Mouse (Mus musculus) hindbrain, postnatal 0 days (tissue): ENCODE data around the gene Haghl. TPM values are rescaled to one million over a fixed set of nuclear protein-coding genes. Genes with fewer than 3 reads are reported as not detected.
A peak's percentile ranks its signal among the peaks of the same experiment; 100 is the strongest.

ENCODE experiments used
- ATAC-seq: fragments of 200-750 bp; cut with Nextera tagmentation; 2 replicates; pipeline ENCODE4 v1.8.0; 2017; ENCODE audit warnings: mild to moderate bottlenecking, moderate TSS enrichment, moderate library complexity
- DNase-seq: peaks from one replicate; pipeline ENCODE4 v3.0.0-alpha.2; 2015; ENCODE audit warnings: low spot score
- H3K27ac ChIP-seq: fragments of 300-500 bp; sonication (generic); 2 replicates; pipeline ENCODE4 v1.5.1; 2014; ENCODE audit warnings: mild to moderate bottlenecking
- H3K27me3 ChIP-seq: fragments of 300-500 bp; sonication (generic); 2 replicates; pipeline ENCODE4 v1.6.1; 2014; ENCODE audit warnings: low read length, mixed read lengths; ENCODE audit not compliant: insufficient read depth
- H3K36me3 ChIP-seq: fragments of 300-500 bp; sonication (generic); 2 replicates; pipeline ENCODE4 v1.6.1; 2014; ENCODE audit warnings: low read length, mixed read lengths; ENCODE audit not compliant: insufficient read depth
- H3K4me1 ChIP-seq: fragments of 300-500 bp; sonication (generic); 2 replicates; pipeline ENCODE4 v1.6.1; 2014; ENCODE audit warnings: antibody characterized with exemption, low read length, mixed read lengths; ENCODE audit not compliant: insufficient read depth
- H3K4me2 ChIP-seq: fragments of 300-500 bp; sonication (generic); 2 replicates; pipeline ENCODE4 v1.6.1; 2014; ENCODE audit warnings: low read depth, mild to moderate bottlenecking, low read length, moderate library complexity, mixed read lengths
- H3K4me3 ChIP-seq: fragments of 300-500 bp; sonication (generic); 2 replicates; pipeline ENCODE4 v1.5.1; 2014; ENCODE audit warnings: low read length
- H3K9ac ChIP-seq: fragments of 300-500 bp; sonication (generic); replicated peaks from 2 replicates; pipeline ENCODE4 v1.6.1; 2014; ENCODE audit warnings: mild to moderate bottlenecking, low read length, moderate library complexity, mixed read lengths
- H3K9me3 ChIP-seq: fragments of 300-500 bp; sonication (generic); 2 replicates; pipeline ENCODE4 v1.6.1; 2016; ENCODE audit warnings: low read length, mixed read lengths
- CTCF ChIP-seq: IDR thresholded peaks from 2 replicates; pipeline ENCODE4 v1.5.1; 2016; ENCODE audit warnings: antibody characterized with exemption, control low read depth, low read depth
- WGBS: fragments of 180-500 bp; shearing (Covaris S2); extraction: QIAGEN DNeasy Blood & Tissue Kit; methylation state at CpG from one replicate; pipeline ENCODE4 v1.1.7; 2014; 5-methylcytosine and 5-hydroxymethylcytosine counted together
- polyA plus RNA-seq: library from polyadenylated mRNA; unstranded; fragments of >200 nt; fragmentation: Nextera tagmentation; extraction: Ambion mirVana; gene quantifications from 2 replicates; pipeline ENCODE4 v1.2.1, GENCODE M21; 2015
- total RNA-seq: library from RNA; depleted of rRNA; stranded (reverse); fragments of >200 nt; gene quantifications from 2 replicates; pipeline ENCODE4 v1.2.3, GENCODE M21; 2014; rRNA removed

Gene Haghl
- 159 and 171 TPM in 2 replicates for total RNA-seq
- polyA plus RNA-seq = 219 and 225 TPM in 2 replicates

GRCm38 (mm10) chr17:25785281-25785745 lies at the start of gene Haghl:
TSS of gene Haghl (minus strand) at chr17:25785673.
- Histone ChIP-seq H3K36me3 (peaks cover 25% of the 10 kb centered on the region), H3K4me2 (peak within 1 kb of the TSS; percentile 91), H3K27me3 (no peaks in the 10 kb centered on the region), H3K4me3 (peak within 1 kb of the TSS; percentile 71), H3K27ac (peak within 1 kb of the TSS; percentile 87), H3K9me3 (no peaks in the 10 kb centered on the region), H3K4me1 (peaks cover 9% of the 10 kb centered on the region), H3K9ac (peak within 1 kb of the TSS; percentile 78)
- WGBS = under 1% methylated on average over 23 of the region's 23 CpGs
- DNase-seq (peak; percentile 99), ATAC-seq (peak; percentile 87)
- peak; percentile 8; the same call in 1 of the 2 replicates for TF ChIP-seq CTCF

GRCm38 (mm10) chr17:25834595-25835222 lies 49.2 kb upstream of the Haghl start:
- H3K27ac ChIP-seq = 0 out of 2 replicates have a peak overlapping the region, but pooled peaks have one; percentile 32
- H3K36me3 ChIP-seq = peaks cover 22% of the 10 kb centered on the region
- ATAC-seq = no peak
- H3K9ac ChIP-seq = peak overlapping the region; percentile 75
- H3K4me2 ChIP-seq = peak overlapping the region; percentile 80
- 80% methylated on average over 12 of the region's 12 CpGs for WGBS
- H3K9me3 ChIP-seq = no peaks in the 10 kb centered on the region
- no peaks in the 10 kb centered on the region for H3K27me3 ChIP-seq
- no peak for TF ChIP-seq CTCF
- peak overlapping the region; percentile 66 for H3K4me3 ChIP-seq
- peaks cover 47% of the 10 kb centered on the region for H3K4me1 ChIP-seq
- DNase-seq = no peak

GRCm38 (mm10) chr17:25833961-25834594 lies 48.6 kb upstream of the Haghl start:
- Histone ChIP-seq H3K36me3 (peaks cover 15% of the 10 kb centered on the region), H3K4me3 (peak overlapping the region; percentile 66), H3K9ac (peak overlapping the region; percentile 75), H3K27ac (peak overlapping the region; percentile 98), H3K4me1 (peaks cover 52% of the 10 kb centered on the region), H3K27me3 (no peaks in the 10 kb centered on the region), H3K9me3 (no peaks in the 10 kb centered on the region), H3K4me2 (peak overlapping the region; percentile 80)
- ATAC-seq (no peak), DNase-seq (no peak)
- 41% methylated on average over 6 of the region's 6 CpGs for WGBS
- no peak for TF ChIP-seq CTCF

- no peaks in the 10 kb centered on the region for H3K27me3 ChIP-seq
- H3K36me3 ChIP-seq = peaks cover 12% of the 10 kb centered on the region; the same call in 1 of the 2 replicates
- H3K4me1 ChIP-seq = peaks cover 55% of the 10 kb centered on the region
- ATAC-seq (peak; percentile 70), DNase-seq (peak; percentile 94)
- H3K27ac ChIP-seq = peak within 1 kb of the TSS; percentile 98
- H3K4me3 ChIP-seq = peak within 1 kb of the TSS; percentile 66
- TF ChIP-seq CTCF = no peak; the same call in 1 of the 2 replicates
- H3K9ac ChIP-seq = peak within 1 kb of the TSS; percentile 75
- H3K9me3 ChIP-seq = no peaks in the 10 kb centered on the region
- WGBS = under 1% methylated on average over 24 of the region's 24 CpGs
- H3K4me2 ChIP-seq = peak within 1 kb of the TSS; percentile 80
Measured at GRCm38 (mm10) chr17:25833291-25833663, 47.8 kb upstream of the Haghl start, which contains the start of gene Stub1. TSS of gene Stub1 (minus strand) at chr17:25833404.

- H3K9ac ChIP-seq = peak overlapping the region; percentile 75
- peak overlapping the region; percentile 98 for H3K27ac ChIP-seq
- H3K9me3 ChIP-seq = no peaks in the 10 kb centered on the region
- H3K27me3 ChIP-seq = no peaks in the 10 kb centered on the region
- ATAC-seq (peak; percentile 92), DNase-seq (peak; percentile 99)
- WGBS = under 1% methylated on average over 74 of the region's 77 CpGs
- TF ChIP-seq CTCF = 0 out of 2 replicates have a peak, but pooled peaks have one; percentile 27
- H3K4me1 ChIP-seq = peaks cover 56% of the 10 kb centered on the region
- H3K4me2 ChIP-seq = peak overlapping the region; percentile 80
- H3K4me3 ChIP-seq = peak overlapping the region; percentile 66
- peaks cover 18% of the 10 kb centered on the region; the same call in 1 of the 2 replicates for H3K36me3 ChIP-seq
Measured at GRCm38 (mm10) chr17:25832436-25833290, 47.2 kb upstream of the Haghl start.
